Mouse (Mus musculus): ENCODE data around the gene Gcm1. TPM values are rescaled to one million over a fixed set of nuclear protein-coding genes. Genes with fewer than 3 reads are reported as not detected.
A peak's percentile ranks its signal among the peaks of the same experiment; 100 is the strongest.
"Not testable (repeated sequence)": the region's sequence is repeated elsewhere in the genome, so short reads cannot be mapped to it uniquely, and the experiment has no call there.

The Gcm1 gene
- polyA plus RNA-seq, 1 experiment from 2014 or later, result not detected

DNA sequence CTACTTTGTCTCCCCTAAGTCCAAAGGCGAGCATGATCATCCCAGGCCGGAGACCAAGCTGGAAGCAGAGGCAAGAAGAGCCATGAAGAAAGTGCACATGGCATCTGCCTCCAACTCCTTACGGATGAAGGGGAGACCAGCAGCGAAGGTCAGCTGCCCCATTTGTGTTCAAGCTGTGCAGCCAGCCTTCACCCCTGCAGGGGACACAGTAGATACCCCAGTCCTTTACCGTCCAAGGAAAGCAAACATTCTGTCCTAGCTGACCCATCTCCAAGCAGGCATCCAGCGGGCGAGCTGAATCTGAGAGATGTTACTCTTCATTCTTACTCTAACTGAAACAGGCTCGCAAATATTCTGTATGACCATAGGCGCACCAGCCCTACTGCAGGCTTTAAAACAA lies 10.7 kb downstream of the Gcm1 start:
- Histone ChIP-seq H3K9me3 (ENCODE audit: control insufficient read depth, low read length) (no peaks in the 10 kb centered on the region), H3K4me3 (replicated peaks; ENCODE audit: low read depth, low read length) (no peak overlapping the region), H3K27ac (replicated peaks; ENCODE audit: low read depth, low read length) (no peak overlapping the region), H3K36me3 (ENCODE audit: control insufficient read depth, insufficient read depth, low read length) (no peaks in the 10 kb centered on the region), H3K4me2 (ENCODE audit: low read length) (no peak overlapping the region), H3K27me3 (ENCODE audit: control insufficient read depth, insufficient read depth, low read length) (no peaks in the 10 kb centered on the region), H3K4me1 (ENCODE audit: control insufficient read depth, insufficient read depth, low read length) (no peaks in the 10 kb centered on the region), H3K9ac (replicated peaks; ENCODE audit: low read length) (no peak overlapping the region)
- WGBS, result 76% methylated on average over 9 of the region's 9 CpGs
- DNase-seq, result no peak
- no peak for ATAC-seq (ENCODE audit: low FRiP score, low TSS enrichment)

- DNase-seq (no peak), ATAC-seq (ENCODE audit: low FRiP score, low TSS enrichment) (no peak)
- Histone ChIP-seq H3K36me3 (ENCODE audit: control insufficient read depth, insufficient read depth, low read length) (no peaks in the 10 kb centered on the region), H3K27ac (replicated peaks; ENCODE audit: low read depth, low read length) (no peak overlapping the region), H3K4me2 (ENCODE audit: low read length) (no peak overlapping the region), H3K9me3 (ENCODE audit: control insufficient read depth, low read length) (no peaks in the 10 kb centered on the region), H3K27me3 (ENCODE audit: control insufficient read depth, insufficient read depth, low read length) (no peaks in the 10 kb centered on the region), H3K9ac (replicated peaks; ENCODE audit: low read length) (no peak overlapping the region), H3K4me3 (replicated peaks; ENCODE audit: low read depth, low read length) (no peak overlapping the region), H3K4me1 (ENCODE audit: control insufficient read depth, insufficient read depth, low read length) (no peaks in the 10 kb centered on the region)
- 76% methylated on average over 10 of the region's 10 CpGs for WGBS
Observed at GRCm38 (mm10) chr9:78064121-78064520, 12.4 kb downstream of the Gcm1 start.

DNA sequence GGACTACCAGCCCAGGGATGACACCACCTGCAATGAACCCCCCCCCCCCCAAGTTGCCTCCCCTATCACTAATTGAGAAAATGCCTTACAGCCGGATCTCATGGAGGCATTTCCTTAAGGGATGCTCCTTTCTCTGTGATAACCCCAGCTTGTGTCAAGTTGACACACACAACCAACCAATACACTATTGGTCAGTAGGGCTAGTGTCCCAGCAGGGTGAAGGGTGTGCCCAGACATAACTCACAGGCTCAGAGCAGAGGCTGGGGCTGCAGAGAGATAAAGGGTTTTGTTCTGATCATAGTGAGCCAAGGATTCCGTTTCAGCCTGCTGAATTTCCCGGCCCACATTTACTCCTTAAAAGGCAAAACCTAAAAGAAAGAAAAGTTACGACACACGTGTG lies 18.8 kb downstream of the Gcm1 start:
- no peak overlapping the region for H3K27ac ChIP-seq (replicated peaks; ENCODE audit: low read depth, low read length)
- ATAC-seq (ENCODE audit: low FRiP score, low TSS enrichment), result no peak
- no peaks in the 10 kb centered on the region for H3K27me3 ChIP-seq (ENCODE audit: control insufficient read depth, insufficient read depth, low read length)
- H3K9ac ChIP-seq (replicated peaks; ENCODE audit: low read length), result no peak overlapping the region
- DNase-seq, result no peak
- H3K4me1 ChIP-seq (ENCODE audit: control insufficient read depth, insufficient read depth, low read length), result no peaks in the 10 kb centered on the region
- WGBS, result 84% methylated on average over 5 of the region's 5 CpGs
- H3K4me2 ChIP-seq (ENCODE audit: low read length), result no peak overlapping the region
- no peaks in the 10 kb centered on the region for H3K9me3 ChIP-seq (ENCODE audit: control insufficient read depth, low read length)
- H3K36me3 ChIP-seq (ENCODE audit: control insufficient read depth, insufficient read depth, low read length), result no peaks in the 10 kb centered on the region
- no peak overlapping the region for H3K4me3 ChIP-seq (replicated peaks; ENCODE audit: low read depth, low read length)

DNA sequence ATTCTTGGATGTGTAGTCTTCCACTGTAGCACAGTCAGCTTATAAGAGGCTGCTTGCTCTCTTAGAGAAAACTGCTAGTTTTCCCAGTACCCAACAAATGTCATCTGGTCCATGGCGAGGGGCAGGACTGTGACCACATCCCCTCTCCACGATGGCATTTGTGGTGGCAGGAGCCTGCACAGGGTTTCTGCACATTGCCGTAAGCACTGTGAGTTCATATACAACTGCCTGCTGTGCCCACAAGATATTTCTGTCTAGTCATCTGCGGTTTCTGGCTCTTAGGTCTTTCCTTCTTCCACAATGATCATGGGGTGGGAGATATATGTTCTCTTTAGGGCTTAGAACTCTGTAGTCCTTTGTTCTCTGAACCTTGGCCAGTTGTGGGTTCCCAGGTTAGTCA lies 19.9 kb downstream of the Gcm1 start:
- H3K27ac ChIP-seq (replicated peaks; ENCODE audit: low read depth, low read length), result no peak overlapping the region
- DNase-seq, result no peak
- no peak overlapping the region for H3K9ac ChIP-seq (replicated peaks; ENCODE audit: low read length)
- no peaks in the 10 kb centered on the region for H3K9me3 ChIP-seq (ENCODE audit: control insufficient read depth, low read length)
- H3K4me3 ChIP-seq (replicated peaks; ENCODE audit: low read depth, low read length), result no peak overlapping the region
- H3K4me2 ChIP-seq (ENCODE audit: low read length), result no peak overlapping the region
- H3K27me3 ChIP-seq (ENCODE audit: control insufficient read depth, insufficient read depth, low read length), result no peaks in the 10 kb centered on the region
- H3K4me1 ChIP-seq (ENCODE audit: control insufficient read depth, insufficient read depth, low read length), result no peaks in the 10 kb centered on the region
- ATAC-seq (ENCODE audit: low FRiP score, low TSS enrichment), result no peak
- H3K36me3 ChIP-seq (ENCODE audit: control insufficient read depth, insufficient read depth, low read length), result no peaks in the 10 kb centered on the region
- 90% methylated on average over 4 of the region's 4 CpGs for WGBS

- WGBS, result 89% methylated on average over 3 of the region's 3 CpGs
- not testable (repeated sequence) for H3K4me2 ChIP-seq (ENCODE audit: low read length); ATAC-seq (ENCODE audit: low FRiP score, low TSS enrichment); H3K27ac ChIP-seq (replicated peaks; ENCODE audit: low read depth, low read length); H3K4me3 ChIP-seq (replicated peaks; ENCODE audit: low read depth, low read length); H3K9me3 ChIP-seq (ENCODE audit: control insufficient read depth, low read length); H3K4me1 ChIP-seq (ENCODE audit: control insufficient read depth, insufficient read depth, low read length); H3K9ac ChIP-seq (replicated peaks; ENCODE audit: low read length); H3K36me3 ChIP-seq (ENCODE audit: control insufficient read depth, insufficient read depth, low read length); DNase-seq; H3K27me3 ChIP-seq (ENCODE audit: control insufficient read depth, insufficient read depth, low read length)
Observed at GRCm38 (mm10) chr9:78073291-78073690, 21.6 kb downstream of the Gcm1 start.

DNA sequence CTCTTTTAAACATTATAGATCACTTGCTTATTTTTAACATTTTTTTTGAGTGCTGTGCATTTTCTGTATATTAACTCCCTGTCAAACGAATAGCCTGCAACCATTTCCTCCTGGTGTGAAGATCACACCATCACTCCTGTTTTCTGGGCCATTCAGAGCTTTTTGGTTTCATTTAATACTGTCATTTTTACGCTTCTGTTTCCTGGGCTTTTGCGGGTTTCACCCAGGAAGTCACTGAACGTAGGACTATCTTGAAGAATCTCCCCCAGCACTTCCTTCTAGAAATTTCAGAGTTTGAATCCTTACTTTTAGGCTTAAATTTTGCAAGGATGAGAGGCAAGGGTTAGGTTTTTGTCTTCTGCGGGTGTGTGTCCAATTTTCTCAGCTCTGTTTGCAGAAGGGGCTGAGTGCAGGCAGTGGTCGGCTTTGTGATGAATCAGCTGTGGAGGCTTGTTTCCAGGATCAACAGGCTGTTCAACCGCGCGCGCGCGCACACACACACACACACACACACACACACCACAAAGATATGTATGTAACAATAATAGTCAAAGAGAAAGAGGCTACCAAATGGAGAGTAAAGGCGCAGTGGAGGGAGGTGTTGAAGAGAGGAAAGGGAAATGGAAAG lies 22.1 kb downstream of the Gcm1 start:
- no peak for DNase-seq
- 91% methylated on average over 13 of the region's 13 CpGs for WGBS
- no peaks in the 10 kb centered on the region for H3K4me1 ChIP-seq (ENCODE audit: control insufficient read depth, insufficient read depth, low read length)

GRCm38 (mm10) chr9:78075256-78075655 lies 23.5 kb downstream of the Gcm1 start:
- Histone ChIP-seq H3K9ac (replicated peaks; ENCODE audit: low read length) (no peak overlapping the region), H3K27me3 (ENCODE audit: control insufficient read depth, insufficient read depth, low read length) (no peaks in the 10 kb centered on the region), H3K4me2 (ENCODE audit: low read length) (no peak overlapping the region), H3K36me3 (ENCODE audit: control insufficient read depth, insufficient read depth, low read length) (no peaks in the 10 kb centered on the region), H3K9me3 (ENCODE audit: control insufficient read depth, low read length) (no peaks in the 10 kb centered on the region), H3K27ac (replicated peaks; ENCODE audit: low read depth, low read length) (no peak overlapping the region), H3K4me3 (replicated peaks; ENCODE audit: low read depth, low read length) (no peak overlapping the region), H3K4me1 (ENCODE audit: control insufficient read depth, insufficient read depth, low read length) (no peaks in the 10 kb centered on the region)
- ATAC-seq (ENCODE audit: low FRiP score, low TSS enrichment) (no peak), DNase-seq (no peak)
- WGBS, result 91% methylated on average over 3 of the region's 3 CpGs

More for the DNA sequence above, 22.1 kb downstream of the Gcm1 start:
- Histone ChIP-seq H3K9ac (replicated peaks; ENCODE audit: low read length) (no peak overlapping the region), H3K36me3 (ENCODE audit: control insufficient read depth, insufficient read depth, low read length) (no peaks in the 10 kb centered on the region), H3K4me3 (replicated peaks; ENCODE audit: low read depth, low read length) (no peak overlapping the region), H3K9me3 (ENCODE audit: control insufficient read depth, low read length) (no peaks in the 10 kb centered on the region), H3K27me3 (ENCODE audit: control insufficient read depth, insufficient read depth, low read length) (no peaks in the 10 kb centered on the region), H3K27ac (replicated peaks; ENCODE audit: low read depth, low read length) (no peak overlapping the region), H3K4me2 (ENCODE audit: low read length) (no peak overlapping the region)
- ATAC-seq (ENCODE audit: low FRiP score, low TSS enrichment), result no peak

DNA sequence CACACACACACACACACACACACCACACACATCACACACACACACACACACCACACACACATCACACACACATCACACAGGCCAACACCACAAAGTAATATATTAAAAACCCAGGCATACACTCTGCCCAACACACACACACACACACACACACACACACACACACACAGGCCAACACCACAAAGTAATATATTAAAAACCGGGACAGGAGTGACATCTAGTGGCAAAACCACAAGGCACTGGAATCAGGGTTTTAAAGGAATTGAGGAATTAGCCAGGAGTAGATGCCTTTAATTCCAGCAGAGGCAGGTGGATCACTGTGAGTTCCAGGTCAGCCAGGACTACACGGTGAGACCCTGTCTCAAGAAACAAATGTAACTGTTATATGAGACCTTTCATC lies 26.5 kb downstream of the Gcm1 start:
- no peak overlapping the region for H3K9ac ChIP-seq (replicated peaks; ENCODE audit: low read length)
- WGBS, result 28% methylated on average over 2 of the region's 2 CpGs
- ATAC-seq (ENCODE audit: low FRiP score, low TSS enrichment), result no peak

GRCm38 (mm10) chr9:78081835-78082234 lies 30.1 kb downstream of the Gcm1 start:
- Histone ChIP-seq H3K4me3 (replicated peaks; ENCODE audit: low read depth, low read length) (no peak overlapping the region), H3K4me1 (ENCODE audit: control insufficient read depth, insufficient read depth, low read length) (no peaks in the 10 kb centered on the region), H3K27ac (replicated peaks; ENCODE audit: low read depth, low read length) (no peak overlapping the region), H3K27me3 (ENCODE audit: control insufficient read depth, insufficient read depth, low read length) (no peaks in the 10 kb centered on the region), H3K36me3 (ENCODE audit: control insufficient read depth, insufficient read depth, low read length) (peaks cover 46% of the 10 kb centered on the region), H3K9ac (replicated peaks; ENCODE audit: low read length) (no peak overlapping the region), H3K4me2 (ENCODE audit: low read length) (no peak overlapping the region), H3K9me3 (ENCODE audit: control insufficient read depth, low read length) (no peaks in the 10 kb centered on the region)
- 43% methylated on average over 7 of the region's 7 CpGs for WGBS
- ATAC-seq (ENCODE audit: low FRiP score, low TSS enrichment) (no peak), DNase-seq (no peak)

More for the DNA sequence above, 26.5 kb downstream of the Gcm1 start:
- Histone ChIP-seq H3K9me3 (ENCODE audit: control insufficient read depth, low read length) (no peaks in the 10 kb centered on the region), H3K4me1 (ENCODE audit: control insufficient read depth, insufficient read depth, low read length) (no peaks in the 10 kb centered on the region), H3K4me3 (replicated peaks; ENCODE audit: low read depth, low read length) (no peak overlapping the region), H3K36me3 (ENCODE audit: control insufficient read depth, insufficient read depth, low read length) (peaks cover 12% of the 10 kb centered on the region), H3K27ac (replicated peaks; ENCODE audit: low read depth, low read length) (no peak overlapping the region), H3K27me3 (ENCODE audit: control insufficient read depth, insufficient read depth, low read length) (no peaks in the 10 kb centered on the region), H3K4me2 (ENCODE audit: low read length) (no peak overlapping the region)
- peak; percentile 66 for DNase-seq
